Mouse (Mus musculus): ENCODE data around the gene Atp6v1a. TPM values are rescaled to one million over a fixed set of nuclear protein-coding genes. Genes with fewer than 3 reads are reported as not detected.
A peak's percentile ranks its signal among the peaks of the same experiment; 100 is the strongest.

The Atp6v1a gene
- polyA plus RNA-seq, 1 experiment from 2014 or later: 63.0 TPM

DNA sequence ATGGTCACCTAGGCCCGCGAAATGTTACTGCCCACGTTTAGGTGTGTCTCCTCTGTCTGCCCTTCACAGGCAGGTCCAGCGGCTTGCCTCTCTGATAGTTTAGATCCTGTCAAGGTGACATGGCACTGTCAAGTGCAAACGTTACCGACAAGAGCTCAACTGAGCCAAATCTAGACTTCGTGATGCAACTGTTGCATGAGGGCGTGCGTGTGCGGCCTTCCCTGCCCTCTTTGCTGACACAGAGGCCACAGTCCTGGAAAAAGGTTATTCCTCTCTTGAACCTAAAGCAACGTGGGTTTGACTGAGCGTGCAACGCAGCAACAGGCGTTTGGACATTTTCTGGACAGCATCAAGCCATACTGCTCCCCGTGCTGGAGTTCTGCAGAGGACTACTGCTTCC is 78.2 kb downstream of the Atp6v1a start:
- no peaks in the 10 kb centered on the region for H3K9me3 ChIP-seq (ENCODE audit: control insufficient read depth, low read length)
- no peaks in the 10 kb centered on the region for H3K36me3 ChIP-seq (ENCODE audit: control insufficient read depth, insufficient read depth, low read length)
- no peaks in the 10 kb centered on the region for H3K27me3 ChIP-seq (replicated peaks; ENCODE audit: control insufficient read depth, insufficient read depth, low read length)
- H3K4me3 ChIP-seq (ENCODE audit: low read depth, low read length): no peak overlapping the region
- DNase-seq (ENCODE audit: low spot score): no peak
- H3K27ac ChIP-seq (ENCODE audit: low read depth): no peak overlapping the region
- H3K9ac ChIP-seq (ENCODE audit: low read length): no peak overlapping the region
- ATAC-seq (replicated peaks; ENCODE audit: low FRiP score, low TSS enrichment, low read depth): no peak
- 93% methylated on average over 15 of the region's 15 CpGs for WGBS
- no peak overlapping the region for H3K4me2 ChIP-seq (ENCODE audit: low read length)
- no peaks in the 10 kb centered on the region for H3K4me1 ChIP-seq (replicated peaks; ENCODE audit: control insufficient read depth, insufficient read depth, low read length)

DNA sequence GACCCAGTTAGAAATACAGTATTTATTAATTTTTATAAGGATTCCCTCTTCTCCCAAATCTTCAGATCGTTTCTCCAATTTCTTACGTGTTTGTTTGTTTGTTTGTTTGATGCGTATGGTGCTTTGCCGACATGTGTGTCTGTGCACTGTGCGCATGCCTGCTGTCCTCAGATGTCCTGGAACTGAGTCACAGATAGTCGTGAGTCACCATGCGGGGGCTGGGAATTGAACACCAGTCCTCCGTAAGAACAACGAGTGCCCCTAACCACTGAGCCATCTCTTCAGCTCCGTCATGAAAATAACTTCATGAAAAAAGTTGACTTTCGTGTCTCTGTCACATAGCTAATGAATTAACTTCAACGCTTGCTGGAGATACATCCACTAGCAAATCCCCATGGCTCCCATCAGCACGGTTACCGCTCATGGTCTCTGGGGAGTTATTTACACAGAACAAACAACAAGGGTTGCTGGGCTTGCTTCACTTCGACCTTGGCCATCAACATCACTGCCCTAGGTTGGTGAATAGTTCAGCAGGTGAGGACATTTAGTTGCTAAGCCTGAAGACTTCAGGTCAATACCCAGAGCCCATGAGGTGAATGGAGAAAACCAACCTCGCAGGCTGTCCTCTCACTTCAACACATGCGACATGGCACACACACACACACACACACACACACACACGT is 78.8 kb downstream of the Atp6v1a start:
- no peak overlapping the region for H3K9ac ChIP-seq (ENCODE audit: low read length)
- no peak overlapping the region for H3K4me3 ChIP-seq (ENCODE audit: low read depth, low read length)
- 91% methylated on average over 18 of the region's 18 CpGs for WGBS
- H3K27me3 ChIP-seq (replicated peaks; ENCODE audit: control insufficient read depth, insufficient read depth, low read length): no peaks in the 10 kb centered on the region
- H3K4me2 ChIP-seq (ENCODE audit: low read length): no peak overlapping the region
- no peak overlapping the region for H3K27ac ChIP-seq (ENCODE audit: low read depth)
- H3K9me3 ChIP-seq (ENCODE audit: control insufficient read depth, low read length): no peaks in the 10 kb centered on the region
- no peak for ATAC-seq (replicated peaks; ENCODE audit: low FRiP score, low TSS enrichment, low read depth)
- no peaks in the 10 kb centered on the region for H3K4me1 ChIP-seq (replicated peaks; ENCODE audit: control insufficient read depth, insufficient read depth, low read length)
- peak; percentile 36 for DNase-seq (ENCODE audit: low spot score)
- H3K36me3 ChIP-seq (ENCODE audit: control insufficient read depth, insufficient read depth, low read length): no peaks in the 10 kb centered on the region

DNA sequence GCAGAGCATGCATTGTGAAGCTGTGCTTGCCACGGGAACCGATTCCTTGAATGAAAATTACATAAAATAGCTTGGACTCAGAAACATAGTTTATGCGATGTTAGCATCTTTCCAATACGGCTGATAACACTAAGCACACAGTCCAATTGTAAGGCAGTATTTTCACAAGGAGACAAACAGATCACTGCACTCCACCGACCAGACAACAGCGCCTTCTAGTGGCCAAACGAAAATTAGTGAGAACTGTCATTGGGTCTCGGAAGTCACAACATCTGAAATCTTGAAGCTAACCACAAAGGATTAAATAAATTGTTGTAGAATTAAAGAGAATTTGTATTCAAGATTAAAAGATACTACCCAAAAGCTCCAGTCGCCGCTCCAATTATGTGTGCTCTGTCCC is 80.8 kb downstream of the Atp6v1a start:
- Histone ChIP-seq H3K36me3 (ENCODE audit: control insufficient read depth, insufficient read depth, low read length) (no peaks in the 10 kb centered on the region), H3K4me2 (ENCODE audit: low read length) (no peak overlapping the region), H3K9ac (ENCODE audit: low read length) (no peak overlapping the region), H3K9me3 (ENCODE audit: control insufficient read depth, low read length) (no peaks in the 10 kb centered on the region), H3K4me3 (ENCODE audit: low read depth, low read length) (no peak overlapping the region), H3K27ac (ENCODE audit: low read depth) (no peak overlapping the region), H3K27me3 (replicated peaks; ENCODE audit: control insufficient read depth, insufficient read depth, low read length) (no peaks in the 10 kb centered on the region), H3K4me1 (replicated peaks; ENCODE audit: control insufficient read depth, insufficient read depth, low read length) (no peaks in the 10 kb centered on the region)
- 28% methylated on average over 10 of the region's 10 CpGs for WGBS
- DNase-seq (ENCODE audit: low spot score): peak; percentile 89
- no peak for ATAC-seq (replicated peaks; ENCODE audit: low FRiP score, low TSS enrichment, low read depth)

DNA sequence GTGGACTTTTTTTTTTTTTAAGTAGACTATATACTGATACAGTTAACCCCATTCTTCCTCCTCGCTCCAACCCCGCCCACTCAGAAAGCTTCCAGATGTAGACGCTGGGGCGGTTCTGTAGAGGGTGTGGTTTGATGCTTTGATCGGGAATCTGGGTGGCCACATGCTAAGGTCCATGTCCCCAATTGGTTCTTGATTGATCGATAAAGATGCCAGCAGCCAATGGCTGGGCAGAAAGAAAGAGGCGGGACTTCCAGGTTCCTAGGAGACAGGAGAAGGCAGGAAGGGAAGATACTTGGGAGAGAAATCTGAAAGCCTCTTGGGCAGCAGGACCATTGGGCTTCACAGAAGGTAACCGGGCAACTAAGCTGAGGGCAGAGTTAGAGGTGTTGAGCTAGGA is 83.7 kb downstream of the Atp6v1a start:
- peak; percentile 35 for DNase-seq (ENCODE audit: low spot score)
- H3K9me3 ChIP-seq (ENCODE audit: control insufficient read depth, low read length): no peaks in the 10 kb centered on the region
- 65% methylated on average over 8 of the region's 8 CpGs for WGBS
- no peaks in the 10 kb centered on the region for H3K36me3 ChIP-seq (ENCODE audit: control insufficient read depth, insufficient read depth, low read length)
- H3K4me2 ChIP-seq (ENCODE audit: low read length): no peak overlapping the region
- no peaks in the 10 kb centered on the region for H3K27me3 ChIP-seq (replicated peaks; ENCODE audit: control insufficient read depth, insufficient read depth, low read length)
- H3K9ac ChIP-seq (ENCODE audit: low read length): no peak overlapping the region
- no peak overlapping the region for H3K27ac ChIP-seq (ENCODE audit: low read depth)
- H3K4me3 ChIP-seq (ENCODE audit: low read depth, low read length): no peak overlapping the region
- no peak for ATAC-seq (replicated peaks; ENCODE audit: low FRiP score, low TSS enrichment, low read depth)
- no peaks in the 10 kb centered on the region for H3K4me1 ChIP-seq (replicated peaks; ENCODE audit: control insufficient read depth, insufficient read depth, low read length)

DNA sequence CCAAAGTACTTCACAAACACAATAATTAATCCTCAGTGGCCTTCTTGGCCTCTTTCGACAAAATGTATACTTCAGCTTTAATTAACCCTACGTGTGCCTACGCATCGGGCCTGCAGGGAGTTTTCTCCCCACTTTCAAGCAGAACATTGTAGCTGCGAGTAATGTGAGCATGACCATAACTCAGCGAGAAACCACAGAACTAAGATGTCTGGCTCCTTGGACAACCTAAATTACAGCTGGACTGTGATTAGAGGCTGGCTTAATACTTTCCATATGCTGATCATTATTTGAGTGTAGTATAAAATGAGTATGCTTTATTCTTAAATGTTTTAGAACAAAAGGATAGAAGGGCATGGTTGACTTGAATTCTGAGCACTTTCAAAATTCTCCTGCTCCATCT is 86.2 kb downstream of the Atp6v1a start:
- Histone ChIP-seq H3K9ac (ENCODE audit: low read length) (no peak overlapping the region), H3K4me3 (ENCODE audit: low read depth, low read length) (no peak overlapping the region), H3K27ac (ENCODE audit: low read depth) (no peak overlapping the region), H3K27me3 (replicated peaks; ENCODE audit: control insufficient read depth, insufficient read depth, low read length) (no peaks in the 10 kb centered on the region), H3K36me3 (ENCODE audit: control insufficient read depth, insufficient read depth, low read length) (no peaks in the 10 kb centered on the region), H3K9me3 (ENCODE audit: control insufficient read depth, low read length) (no peaks in the 10 kb centered on the region), H3K4me2 (ENCODE audit: low read length) (no peak overlapping the region), H3K4me1 (replicated peaks; ENCODE audit: control insufficient read depth, insufficient read depth, low read length) (no peaks in the 10 kb centered on the region)
- ATAC-seq (replicated peaks; ENCODE audit: low FRiP score, low TSS enrichment, low read depth): no peak
- 52% methylated on average over 6 of the region's 6 CpGs for WGBS
- peak; percentile 21 for DNase-seq (ENCODE audit: low spot score)

DNA sequence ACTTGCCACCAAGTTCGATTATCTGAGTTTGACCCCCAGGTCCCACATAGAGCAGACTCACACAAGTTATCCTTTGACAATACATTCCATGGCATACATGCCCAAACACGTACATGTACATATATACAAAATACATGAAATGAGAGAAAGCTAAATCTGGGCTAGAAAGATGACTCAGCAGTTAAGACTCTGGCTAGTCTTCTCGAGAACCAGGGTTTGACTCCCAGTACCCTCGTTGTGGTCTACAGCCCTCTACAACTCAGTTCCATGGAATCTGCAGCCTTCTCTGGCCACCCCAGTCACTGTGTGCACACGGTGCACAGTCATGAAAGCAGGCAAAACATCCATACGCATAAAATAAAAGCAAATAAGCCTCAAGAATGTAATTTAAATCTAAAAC is 87.1 kb downstream of the Atp6v1a start:
- no peak overlapping the region for H3K4me2 ChIP-seq (ENCODE audit: low read length)
- no peak overlapping the region for H3K9ac ChIP-seq (ENCODE audit: low read length)
- H3K27ac ChIP-seq (ENCODE audit: low read depth): no peak overlapping the region
- ATAC-seq (replicated peaks; ENCODE audit: low FRiP score, low TSS enrichment, low read depth) (no peak), DNase-seq (ENCODE audit: low spot score) (no peak)
- H3K4me3 ChIP-seq (ENCODE audit: low read depth, low read length): no peak overlapping the region
- no peaks in the 10 kb centered on the region for H3K27me3 ChIP-seq (replicated peaks; ENCODE audit: control insufficient read depth, insufficient read depth, low read length)
- no peaks in the 10 kb centered on the region for H3K36me3 ChIP-seq (ENCODE audit: control insufficient read depth, insufficient read depth, low read length)
- 87% methylated on average over 6 of the region's 6 CpGs for WGBS
- H3K4me1 ChIP-seq (replicated peaks; ENCODE audit: control insufficient read depth, insufficient read depth, low read length): no peaks in the 10 kb centered on the region
- no peaks in the 10 kb centered on the region for H3K9me3 ChIP-seq (ENCODE audit: control insufficient read depth, low read length)

DNA sequence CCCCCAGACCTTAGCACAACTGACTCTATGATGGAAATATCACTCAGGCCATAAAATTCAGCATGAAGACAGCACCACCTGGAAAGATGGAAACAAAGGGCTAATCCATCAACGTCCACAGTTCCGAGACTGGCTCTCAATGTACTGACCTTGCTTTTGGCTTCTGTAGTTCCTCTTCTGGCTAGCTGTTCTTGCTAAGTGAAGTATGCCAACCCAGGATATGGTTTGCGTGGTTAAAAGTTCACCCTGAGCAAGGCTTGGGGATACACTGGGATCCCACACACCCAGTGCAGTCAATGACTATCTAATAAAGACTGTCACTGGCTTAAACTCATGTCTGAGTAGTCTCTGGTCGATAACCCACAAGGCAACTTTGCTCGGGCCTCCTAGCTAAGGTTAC is 89.4 kb downstream of the Atp6v1a start:
- no peak for ATAC-seq (replicated peaks; ENCODE audit: low FRiP score, low TSS enrichment, low read depth)
- H3K27ac ChIP-seq (ENCODE audit: low read depth): no peak overlapping the region
- no peaks in the 10 kb centered on the region for H3K4me1 ChIP-seq (replicated peaks; ENCODE audit: control insufficient read depth, insufficient read depth, low read length)
- no peaks in the 10 kb centered on the region for H3K36me3 ChIP-seq (ENCODE audit: control insufficient read depth, insufficient read depth, low read length)
- H3K27me3 ChIP-seq (replicated peaks; ENCODE audit: control insufficient read depth, insufficient read depth, low read length): no peaks in the 10 kb centered on the region
- no peaks in the 10 kb centered on the region for H3K9me3 ChIP-seq (ENCODE audit: control insufficient read depth, low read length)
- no peak overlapping the region for H3K4me2 ChIP-seq (ENCODE audit: low read length)
- peak; percentile 21 for DNase-seq (ENCODE audit: low spot score)
- no peak overlapping the region for H3K9ac ChIP-seq (ENCODE audit: low read length)
- no peak overlapping the region for H3K4me3 ChIP-seq (ENCODE audit: low read depth, low read length)
- WGBS: 76% methylated on average over 5 of the region's 5 CpGs

DNA sequence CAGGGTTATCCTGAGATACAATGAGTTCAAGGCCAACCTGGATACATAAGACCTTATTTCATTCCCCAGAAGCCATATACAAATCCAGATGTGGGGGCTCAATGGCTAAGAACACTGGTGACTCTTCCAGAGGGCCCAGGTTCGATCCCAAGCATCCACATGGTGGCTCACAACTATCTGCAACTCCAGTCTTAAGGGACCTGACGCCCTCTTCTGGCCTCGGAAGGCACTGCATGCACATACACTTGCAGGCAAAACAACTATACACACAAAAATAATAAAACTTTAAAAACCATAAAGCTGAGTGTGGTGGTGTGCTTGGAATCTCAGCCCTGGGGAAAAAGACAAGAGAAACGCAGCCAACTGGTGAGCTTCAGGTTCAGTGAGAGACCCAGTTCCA is 100.4 kb downstream of the Atp6v1a start:
- no peak overlapping the region for H3K9ac ChIP-seq (ENCODE audit: low read length)
- H3K36me3 ChIP-seq (ENCODE audit: control insufficient read depth, insufficient read depth, low read length): no peaks in the 10 kb centered on the region
- ATAC-seq (replicated peaks; ENCODE audit: low FRiP score, low TSS enrichment, low read depth): no peak
- no peak overlapping the region for H3K4me3 ChIP-seq (ENCODE audit: low read depth, low read length)
- H3K27me3 ChIP-seq (replicated peaks; ENCODE audit: control insufficient read depth, insufficient read depth, low read length): no peaks in the 10 kb centered on the region
- DNase-seq (ENCODE audit: low spot score): peak; percentile 13
- H3K9me3 ChIP-seq (ENCODE audit: control insufficient read depth, low read length): no peaks in the 10 kb centered on the region
- H3K4me2 ChIP-seq (ENCODE audit: low read length): no peak overlapping the region
- 83% methylated on average over 4 of the region's 4 CpGs for WGBS
- no peaks in the 10 kb centered on the region for H3K4me1 ChIP-seq (replicated peaks; ENCODE audit: control insufficient read depth, insufficient read depth, low read length)
- no peak overlapping the region for H3K27ac ChIP-seq (ENCODE audit: low read depth)

Measured in intestine, embryonic 14.5 days (tissue).